Mouse (Mus musculus): ENCODE results near the gene Pdgfb.

Gene Pdgfb

GRCm38 (mm10) chr15:80034366-80034765 is 19.6 kb upstream of the Pdgfb start:
- DNase-seq, result no peak

DNA sequence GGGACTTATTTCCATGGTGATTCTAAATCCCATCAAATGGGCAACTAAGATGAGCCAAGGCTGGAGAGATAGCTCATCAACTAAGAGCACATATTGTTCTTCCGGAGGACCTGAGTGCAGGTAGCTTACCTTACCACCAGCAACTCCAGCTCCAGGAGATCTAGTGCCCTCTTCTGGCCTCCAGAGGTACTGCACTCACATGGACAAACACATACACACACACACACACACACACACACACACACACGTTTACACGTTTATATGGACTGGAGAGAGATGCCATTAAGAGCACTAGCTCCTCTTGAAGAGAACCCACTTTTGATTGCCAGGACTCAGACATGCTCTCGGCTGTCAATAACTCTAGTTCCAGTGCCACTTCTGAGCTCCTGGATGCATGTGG is 16.4 kb upstream of the Pdgfb start:
- no peak for DNase-seq

DNA sequence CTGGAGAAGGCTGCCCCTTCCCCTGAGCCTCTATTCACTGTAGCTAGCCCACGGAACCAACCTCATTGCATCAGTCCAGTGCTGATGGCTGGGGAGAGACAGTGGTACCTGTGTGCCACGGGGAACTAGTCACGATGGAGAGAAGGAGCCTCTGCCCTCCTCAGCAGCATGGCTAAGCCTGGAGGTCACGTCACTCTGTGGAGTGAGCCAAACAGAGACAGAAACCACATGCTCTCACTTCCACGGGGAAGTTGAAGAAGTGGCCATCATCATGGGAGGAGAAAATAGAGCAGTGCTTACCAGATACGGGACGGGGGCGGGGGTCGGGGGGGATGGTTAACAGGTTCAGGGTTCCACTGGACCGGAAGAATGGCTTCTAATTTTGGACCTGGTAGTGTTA is 15.6 kb upstream of the Pdgfb start:
- DNase-seq, result no peak

- DNase-seq, result no peak
Measured at GRCm38 (mm10) chr15:80028862-80029261, 14.1 kb upstream of the Pdgfb start.

DNA sequence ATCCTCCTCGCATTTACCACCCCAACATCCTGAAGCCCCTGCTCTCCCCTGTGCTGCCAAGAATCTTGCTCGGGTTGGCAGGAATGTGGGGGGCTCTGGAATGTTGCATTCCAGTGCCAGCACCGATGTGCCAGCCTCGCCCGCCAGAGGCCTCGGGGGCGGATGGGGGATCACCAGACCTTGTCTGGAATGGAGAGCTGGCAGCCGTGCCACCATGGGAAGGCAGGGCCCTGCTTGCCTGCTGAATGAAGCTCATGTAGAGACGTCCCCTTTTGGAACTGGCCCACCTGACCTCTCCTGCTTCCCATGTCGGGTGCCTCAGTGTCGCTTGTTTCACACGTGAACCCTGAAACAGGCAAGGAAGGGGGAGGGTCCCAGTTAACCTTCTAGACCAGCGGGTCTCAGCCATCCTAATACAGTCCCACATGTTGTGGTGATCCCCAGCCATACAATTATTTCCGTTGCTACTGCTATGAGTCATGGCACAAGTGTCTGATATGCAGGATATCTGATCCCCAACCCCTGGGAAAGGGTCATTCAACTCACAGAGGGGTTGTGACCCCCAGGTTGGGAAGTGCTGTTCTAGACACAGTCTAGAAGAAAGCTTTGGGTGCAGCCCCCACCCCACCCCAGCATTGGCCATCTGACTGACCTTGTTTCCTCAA is 12.0 kb upstream of the Pdgfb start:
- DNase-seq, result no peak

GRCm38 (mm10) chr15:80026061-80026460 is 11.3 kb upstream of the Pdgfb start:
- no peak for DNase-seq

- peak; percentile 37 to 56 for DNase-seq
Measured at GRCm38 (mm10) chr15:80025615-80026014, 10.8 kb upstream of the Pdgfb start.

DNA sequence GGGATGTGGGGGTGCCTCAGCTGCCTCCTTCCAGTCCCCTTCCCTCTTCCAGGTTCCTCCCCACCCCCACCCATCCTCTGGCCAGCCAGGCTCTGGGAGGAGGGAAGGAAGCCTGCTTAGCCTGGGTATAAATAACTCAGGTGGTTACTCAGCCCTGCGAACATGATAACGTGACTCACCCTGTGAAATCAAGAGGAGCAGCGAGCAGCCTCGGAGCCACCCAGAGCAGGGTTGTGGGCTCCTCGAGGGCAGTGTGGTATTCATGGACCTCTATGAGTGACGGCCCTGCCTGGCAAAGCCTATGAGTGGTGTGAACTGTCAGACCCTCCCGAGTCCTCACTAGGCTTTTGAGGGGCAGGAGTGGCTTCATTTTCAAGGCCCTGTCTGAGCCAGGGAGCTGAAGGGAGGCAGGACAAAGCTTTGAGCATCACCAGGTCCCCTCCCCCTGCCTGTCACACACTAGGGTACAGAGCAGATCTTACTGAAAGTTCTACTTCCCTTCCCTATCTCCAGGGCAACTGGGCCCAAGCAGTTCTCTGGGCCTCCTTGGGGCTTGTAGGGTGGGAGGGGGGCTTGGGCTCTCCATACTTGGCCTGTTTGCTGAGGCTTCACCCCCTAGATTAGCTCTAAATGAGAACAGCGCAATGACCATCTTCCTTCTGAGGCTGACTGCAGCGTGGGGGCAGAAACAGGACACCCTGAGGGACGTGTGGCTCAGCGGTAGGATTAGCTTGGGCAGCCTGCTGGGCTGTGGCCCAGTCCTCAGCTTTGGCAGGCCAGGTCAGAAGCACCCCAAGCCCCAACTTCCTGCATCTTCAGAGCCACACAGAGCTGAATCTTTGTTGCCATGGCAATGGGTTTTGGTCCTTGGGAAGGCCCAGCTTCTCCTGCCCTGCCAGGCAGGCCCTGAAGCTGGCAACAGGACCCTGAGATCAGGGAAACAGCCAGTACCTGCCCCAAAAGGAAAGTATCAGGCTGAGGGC is 9.8 kb upstream of the Pdgfb start:
- DNase-seq, result no peak

- peak; percentile 48 to 55 for DNase-seq
Measured at GRCm38 (mm10) chr15:80020516-80020915, 5.7 kb upstream of the Pdgfb start.

DNA sequence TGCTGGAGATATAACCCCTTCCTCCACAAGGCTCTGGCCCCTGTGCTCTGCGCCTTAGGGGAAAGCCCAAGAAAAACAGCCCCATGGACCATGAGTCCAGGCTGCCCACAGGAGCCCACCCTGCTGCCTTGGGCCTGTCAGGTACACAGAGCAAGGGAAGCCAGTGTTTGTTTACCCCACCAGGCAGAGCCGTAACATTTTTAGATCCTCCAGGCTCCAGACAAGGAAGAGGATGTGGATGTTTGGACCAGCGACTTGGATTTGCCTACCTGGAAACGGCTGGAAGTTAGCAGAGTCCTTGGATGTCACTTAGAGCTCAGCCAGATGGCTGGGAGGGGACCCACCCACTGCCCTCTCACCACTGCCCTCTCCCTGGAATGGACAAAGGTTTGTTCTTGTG is 4.8 kb upstream of the Pdgfb start:
- DNase-seq, result no peak

DNA sequence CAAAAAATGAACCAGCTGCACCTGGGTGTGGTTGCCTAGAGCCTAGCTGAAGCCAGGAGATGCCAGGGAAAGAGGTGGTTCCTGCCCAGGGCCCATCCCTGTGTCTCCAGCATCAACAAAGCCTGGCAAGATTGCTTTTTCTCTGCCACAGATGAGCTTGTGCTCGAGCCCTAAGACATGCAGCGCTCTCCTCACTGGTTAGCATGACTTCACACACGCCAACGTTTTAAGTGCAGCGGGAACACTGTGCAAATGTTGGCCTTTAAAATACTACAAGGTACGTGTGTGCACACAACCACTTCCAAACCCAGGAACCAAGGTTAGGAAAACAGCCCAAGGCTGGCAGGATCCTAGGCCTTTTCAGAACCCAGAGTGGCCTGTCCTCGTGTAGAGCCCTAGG is 4.4 kb upstream of the Pdgfb start:
- DNase-seq, result no peak

- DNase-seq, result no peak
Measured at GRCm38 (mm10) chr15:80016563-80017301, 2.0 kb upstream of the Pdgfb start.

GRCm38 (mm10) chr15:80015211-80015952 is 605 bp upstream of the Pdgfb start:
- no peak for DNase-seq

GRCm38 (mm10) chr15:80014031-80014320 is 801 bp downstream of the Pdgfb start:
- peak in 1 of 2 experiments; percentile 50 for DNase-seq

DNA sequence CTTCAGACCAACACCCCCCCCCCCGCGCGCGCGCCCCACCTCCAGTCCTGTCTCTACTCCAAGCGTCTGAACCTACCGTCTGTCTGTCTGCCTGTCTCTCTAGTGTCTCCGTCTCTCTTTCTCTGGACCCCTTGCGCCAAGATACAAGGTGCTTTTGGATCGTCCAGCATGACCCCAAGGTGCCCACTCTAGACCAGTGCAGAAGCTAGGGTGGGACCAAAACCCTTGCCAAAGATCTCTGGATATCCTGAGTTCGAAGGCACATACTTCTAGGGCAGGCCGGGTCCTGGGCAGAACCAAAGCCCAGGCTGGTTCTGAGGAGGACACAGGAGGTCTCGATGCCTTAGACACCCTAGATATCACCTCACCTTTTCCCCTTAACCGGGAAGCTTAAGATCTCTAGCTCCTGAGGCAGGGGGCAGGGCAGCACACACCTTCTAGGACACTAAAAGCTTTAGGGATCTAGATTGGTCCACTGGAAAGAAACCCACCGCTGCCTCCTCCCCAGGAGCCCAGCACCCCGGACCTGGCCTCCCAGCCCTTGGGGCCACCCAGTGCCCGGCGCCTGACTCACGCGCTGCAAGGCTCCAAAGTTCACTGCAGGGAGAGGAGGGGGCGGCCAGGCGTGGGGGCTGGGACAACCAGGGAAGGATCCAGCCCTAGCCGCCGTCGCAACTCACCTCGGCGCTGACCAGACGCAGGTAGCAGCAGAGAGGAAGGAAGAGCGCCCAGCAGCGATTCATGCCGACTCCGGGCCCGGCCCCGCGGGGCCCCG is 1.3 kb downstream of the Pdgfb start:
- DNase-seq, result peak in 1 of 2 experiments; percentile 25

- peak; percentile 37 to 41 for DNase-seq
Measured at GRCm38 (mm10) chr15:80012527-80013201, 2.1 kb downstream of the Pdgfb start.

GRCm38 (mm10) chr15:80011778-80012526 is 2.8 kb downstream of the Pdgfb start:
- peak; percentile 41 to 70 for DNase-seq

GRCm38 (mm10) chr15:80011194-80011593 is 3.6 kb downstream of the Pdgfb start:
- no peak for DNase-seq

DNA sequence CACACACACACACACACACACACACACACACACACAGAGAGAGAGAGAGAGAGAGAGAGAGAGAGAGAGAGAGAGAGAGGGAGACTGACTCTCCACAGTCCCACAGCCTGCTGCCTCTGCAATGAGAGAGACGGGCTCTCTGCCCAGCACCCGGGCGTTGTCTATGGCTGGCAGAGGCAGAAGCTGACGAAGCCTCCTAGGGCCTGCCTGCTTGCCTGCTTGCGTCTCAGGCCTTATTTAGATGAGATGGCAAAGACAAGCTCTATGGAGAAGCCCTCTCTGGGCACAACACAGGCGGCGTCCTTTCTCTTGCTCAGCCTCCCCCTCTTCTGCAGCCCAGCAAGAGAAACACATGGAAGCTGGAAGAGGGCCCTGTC is 4.6 kb downstream of the Pdgfb start:
- no peak for DNase-seq

DNA sequence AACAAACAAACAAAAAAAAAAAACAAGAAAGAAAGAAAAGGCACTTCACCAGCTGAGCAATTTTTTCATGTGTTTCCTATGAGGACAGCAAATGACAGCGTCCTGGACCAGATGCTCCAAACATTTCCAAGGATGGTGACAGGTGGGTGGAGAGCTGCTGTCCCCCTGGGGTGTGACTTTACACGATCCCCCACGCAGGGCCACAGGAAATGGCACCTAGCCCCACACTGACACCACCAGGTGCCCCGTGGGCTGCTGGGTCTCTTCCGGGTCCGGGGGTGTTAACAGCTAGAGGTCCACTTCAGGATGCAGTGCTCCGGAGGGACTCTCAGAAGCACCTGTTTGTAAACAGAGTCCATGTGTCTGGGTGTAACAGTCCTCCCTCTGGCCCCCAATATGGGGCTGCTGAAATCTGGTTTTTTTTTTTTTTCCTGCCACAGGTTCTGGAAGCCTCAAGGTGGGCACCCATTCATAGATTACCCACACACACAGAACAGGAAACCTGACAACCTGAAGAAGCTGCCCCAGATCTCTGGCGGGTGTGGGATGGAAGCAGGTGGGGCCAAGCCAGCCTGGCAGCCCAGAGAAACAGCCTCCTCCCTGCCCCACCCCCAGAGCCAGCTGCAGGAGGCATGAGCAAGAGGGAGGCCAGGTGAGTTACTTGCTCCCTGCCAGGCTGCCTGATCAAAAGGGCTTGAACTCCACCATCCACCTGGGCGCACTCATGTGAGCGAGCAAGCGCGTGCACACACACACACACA is 5.2 kb downstream of the Pdgfb start:
- peak; percentile 77 to 90 for DNase-seq
